Mouse (Mus musculus) lung, postnatal 0 days (tissue): ENCODE measurements around the gene Pgf. TPM values are rescaled to one million over a fixed set of nuclear protein-coding genes. Genes with fewer than 3 reads are reported as not detected.

Experiments used
- ATAC-seq: fragments of 200-750 bp; cut with Nextera tagmentation; 2 replicates; pipeline ENCODE4 v1.8.0; 2017; ENCODE audit warnings: moderate library complexity
- DNase-seq: peaks from one replicate; pipeline ENCODE4 v3.0.0-alpha.2; 2016; ENCODE audit warnings: low spot score
- H3K27ac ChIP-seq: fragments of 300-500 bp; sonication (generic); 2 replicates; pipeline ENCODE4 v1.5.1; 2014; ENCODE audit warnings: antibody characterized with exemption, mild to moderate bottlenecking, low read length, mixed read lengths
- H3K27me3 ChIP-seq: fragments of 300-500 bp; sonication (generic); replicated peaks from 2 replicates; pipeline ENCODE4 v1.6.1; 2014; ENCODE audit warnings: low read length, mixed read lengths; ENCODE audit not compliant: insufficient read depth
- H3K36me3 ChIP-seq: fragments of 300-500 bp; sonication (generic); 2 replicates; pipeline ENCODE4 v1.6.1; 2014; ENCODE audit warnings: low read length, mixed read lengths; ENCODE audit not compliant: insufficient read depth
- H3K4me1 ChIP-seq: fragments of 300-500 bp; sonication (generic); 2 replicates; pipeline ENCODE4 v1.6.1; 2014; ENCODE audit warnings: antibody characterized with exemption, low read depth, low read length, mixed read lengths; ENCODE audit not compliant: insufficient read depth
- H3K4me2 ChIP-seq: fragments of 300-500 bp; sonication (generic); replicated peaks from 2 replicates; pipeline ENCODE4 v1.6.1; 2014; ENCODE audit warnings: low read depth, mild to moderate bottlenecking, low read length, moderate library complexity, mixed read lengths
- H3K4me3 ChIP-seq: fragments of 300-500 bp; sonication (generic); 2 replicates; pipeline ENCODE4 v1.5.1; 2014; ENCODE audit warnings: low read depth, low read length
- H3K9ac ChIP-seq: fragments of 300-500 bp; sonication (generic); replicated peaks from 2 replicates; pipeline ENCODE4 v1.6.1; 2014; ENCODE audit warnings: low read depth, mild to moderate bottlenecking
- H3K9me3 ChIP-seq: fragments of 300-500 bp; sonication (generic); 2 replicates; pipeline ENCODE4 v1.6.1; 2016; ENCODE audit warnings: low read length, mixed read lengths
- CTCF ChIP-seq: IDR thresholded peaks from 2 replicates; pipeline ENCODE4 v1.5.1; 2016; ENCODE audit warnings: antibody characterized with exemption, mild to moderate bottlenecking
- EP300 ChIP-seq: IDR thresholded peaks from 2 replicates; pipeline ENCODE4 v1.6.1; 2016; ENCODE audit warnings: antibody characterized with exemption, mild to moderate bottlenecking, control low read depth
- WGBS: fragments of 180-500 bp; shearing (Covaris S2); extraction: QIAGEN DNeasy Blood & Tissue Kit; methylation state at CpG from one replicate; pipeline ENCODE4 v1.1.7; 2014; 5-methylcytosine and 5-hydroxymethylcytosine counted together
- polyA plus RNA-seq: library from polyadenylated mRNA; unstranded; fragments of >200 nt; fragmentation: Nextera tagmentation; extraction: Ambion mirVana; gene quantifications from 2 replicates; pipeline ENCODE4 v1.2.1, GENCODE M21; 2015

Pgf gene
- polyA plus RNA-seq, 1 experiment from 2014 or later: 19.0 TPM

- H3K27me3 ChIP-seq: no peaks in the 10 kb centered on the region
- WGBS: 51% methylated on average over 8 of the region's 8 CpGs
- H3K4me1 ChIP-seq: no peaks in the 10 kb centered on the region
- TF ChIP-seq EP300 (no peak), CTCF (no peak)
- H3K4me3 ChIP-seq: no peak overlapping the region
- H3K4me2 ChIP-seq: no peak overlapping the region
- H3K9me3 ChIP-seq: no peaks in the 10 kb centered on the region
- no peak for DNase-seq
- H3K9ac ChIP-seq: no peak overlapping the region
- no peaks in the 10 kb centered on the region for H3K36me3 ChIP-seq
- ATAC-seq: no peak
- no peak overlapping the region for H3K27ac ChIP-seq
Observed at GRCm38 (mm10) chr12:85185810-85186209, 8.2 kb upstream of the Pgf start.

- WGBS: 49% methylated on average over 5 of the region's 5 CpGs
- no peaks in the 10 kb centered on the region for H3K4me1 ChIP-seq
- H3K27me3 ChIP-seq: no peaks in the 10 kb centered on the region
- DNase-seq (peak; percentile 80), ATAC-seq (peak; percentile 88)
- TF ChIP-seq CTCF: no peak
- TF ChIP-seq EP300: no peak
- no peaks in the 10 kb centered on the region for H3K36me3 ChIP-seq
- H3K9me3 ChIP-seq: no peaks in the 10 kb centered on the region
- no peak overlapping the region for H3K4me2 ChIP-seq
- peak overlapping the region; percentile 0; the same call in 1 of the 2 replicates for H3K27ac ChIP-seq
- no peak overlapping the region for H3K4me3 ChIP-seq
- no peak overlapping the region for H3K9ac ChIP-seq
Observed at GRCm38 (mm10) chr12:85184118-85184517, 6.5 kb upstream of the Pgf start.

GRCm38 (mm10) chr12:85182898-85183297 is 5.3 kb upstream of the Pgf start:
- no peak overlapping the region for H3K9ac ChIP-seq
- H3K27ac ChIP-seq: no peak overlapping the region
- no peaks in the 10 kb centered on the region for H3K27me3 ChIP-seq
- no peak overlapping the region for H3K4me3 ChIP-seq
- no peaks in the 10 kb centered on the region for H3K4me1 ChIP-seq
- DNase-seq: no peak
- H3K9me3 ChIP-seq: no peaks in the 10 kb centered on the region
- no peaks in the 10 kb centered on the region for H3K36me3 ChIP-seq
- 69% methylated on average over 5 of the region's 5 CpGs for WGBS
- TF ChIP-seq EP300: no peak
- H3K4me2 ChIP-seq: no peak overlapping the region
- ATAC-seq: no peak

GRCm38 (mm10) chr12:85182345-85182643 is 4.7 kb upstream of the Pgf start:
- WGBS: 29% methylated on average over 7 of the region's 8 CpGs
- Histone ChIP-seq H3K27ac (no peak overlapping the region), H3K9me3 (no peaks in the 10 kb centered on the region), H3K36me3 (no peaks in the 10 kb centered on the region), H3K4me1 (peaks cover 3% of the 10 kb centered on the region; the same call in 1 of the 2 replicates), H3K9ac (no peak overlapping the region), H3K27me3 (no peaks in the 10 kb centered on the region), H3K4me3 (no peak overlapping the region), H3K4me2 (no peak overlapping the region)
- DNase-seq (no peak), ATAC-seq (no peak)
- TF ChIP-seq EP300: no peak
- no peak for TF ChIP-seq CTCF

- WGBS: 25% methylated on average over 15 of the region's 17 CpGs
- no peak overlapping the region for H3K27ac ChIP-seq
- no peaks in the 10 kb centered on the region for H3K9me3 ChIP-seq
- H3K27me3 ChIP-seq: no peaks in the 10 kb centered on the region
- DNase-seq (peak; percentile 39), ATAC-seq (no peak)
- TF ChIP-seq CTCF (no peak), EP300 (no peak)
- H3K4me2 ChIP-seq: no peak overlapping the region
- H3K9ac ChIP-seq: no peak overlapping the region
- no peak overlapping the region for H3K4me3 ChIP-seq
- H3K4me1 ChIP-seq: peaks cover 8% of the 10 kb centered on the region; the same call in 1 of the 2 replicates
- H3K36me3 ChIP-seq: no peaks in the 10 kb centered on the region
Observed at GRCm38 (mm10) chr12:85181475-85182344, 4.1 kb upstream of the Pgf start.

- H3K4me3 ChIP-seq: no peak overlapping the region
- H3K27me3 ChIP-seq: no peaks in the 10 kb centered on the region
- DNase-seq (no peak), ATAC-seq (no peak)
- H3K4me1 ChIP-seq: peaks cover 20% of the 10 kb centered on the region; the same call in 1 of the 2 replicates
- no peak overlapping the region for H3K27ac ChIP-seq
- no peak overlapping the region for H3K9ac ChIP-seq
- H3K9me3 ChIP-seq: no peaks in the 10 kb centered on the region
- WGBS: 84% methylated on average over 2 of the region's 2 CpGs
- no peak overlapping the region for H3K4me2 ChIP-seq
- no peak for TF ChIP-seq EP300
- no peak for TF ChIP-seq CTCF
- no peaks in the 10 kb centered on the region for H3K36me3 ChIP-seq
Observed at GRCm38 (mm10) chr12:85178294-85178693, 704 bp upstream of the Pgf start.
